Mouse (Mus musculus): ENCODE data around the gene Lgi4. TPM values are rescaled to one million over a fixed set of nuclear protein-coding genes. Genes with fewer than 3 reads are reported as not detected.

Lgi4 gene
- polyA plus RNA-seq, 1 experiment from 2014 or later, result 0.70 TPM

DNA sequence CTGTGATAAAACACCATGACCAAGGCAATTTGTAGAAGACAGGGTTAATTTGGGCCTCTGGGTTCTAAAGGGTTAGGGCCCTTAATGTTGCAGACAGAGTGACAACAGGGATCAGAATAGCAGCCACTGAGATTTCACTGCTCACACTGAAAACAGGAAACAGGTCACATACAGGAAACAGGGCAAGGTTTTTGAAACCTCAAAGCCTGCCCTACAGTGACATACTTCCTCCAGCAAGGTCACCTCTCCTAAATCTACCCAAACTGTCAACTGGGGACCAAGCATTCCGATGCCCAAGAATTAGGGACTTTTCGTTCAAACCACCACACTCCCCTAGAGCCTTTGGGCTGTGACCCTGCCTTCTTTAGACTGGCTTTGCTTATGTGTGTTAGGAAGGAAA is 30.6 kb downstream of the Lgi4 start:
- no peak overlapping the region for H3K27ac ChIP-seq (ENCODE audit: low read depth, low read length)
- no peak overlapping the region for H3K9ac ChIP-seq (ENCODE audit: low read depth, low read length)
- WGBS, result 82% methylated on average over 2 of the region's 2 CpGs
- no peaks in the 10 kb centered on the region for H3K4me1 ChIP-seq (replicated peaks; ENCODE audit: control insufficient read depth, insufficient read depth, low read length)
- no peak for TF ChIP-seq CTCF (IDR thresholded peaks at IDR 0.05; ENCODE audit: low read depth)
- no peak overlapping the region for H3K4me2 ChIP-seq (replicated peaks; ENCODE audit: low read depth)
- H3K27me3 ChIP-seq (replicated peaks; ENCODE audit: control insufficient read depth, insufficient read depth, low read length), result no peaks in the 10 kb centered on the region
- H3K4me3 ChIP-seq (ENCODE audit: low read depth, low read length), result no peak overlapping the region
- no peak for ATAC-seq
- H3K36me3 ChIP-seq (ENCODE audit: control insufficient read depth, insufficient read depth), result no peaks in the 10 kb centered on the region
- no peaks in the 10 kb centered on the region for H3K9me3 ChIP-seq (ENCODE audit: control insufficient read depth)

DNA sequence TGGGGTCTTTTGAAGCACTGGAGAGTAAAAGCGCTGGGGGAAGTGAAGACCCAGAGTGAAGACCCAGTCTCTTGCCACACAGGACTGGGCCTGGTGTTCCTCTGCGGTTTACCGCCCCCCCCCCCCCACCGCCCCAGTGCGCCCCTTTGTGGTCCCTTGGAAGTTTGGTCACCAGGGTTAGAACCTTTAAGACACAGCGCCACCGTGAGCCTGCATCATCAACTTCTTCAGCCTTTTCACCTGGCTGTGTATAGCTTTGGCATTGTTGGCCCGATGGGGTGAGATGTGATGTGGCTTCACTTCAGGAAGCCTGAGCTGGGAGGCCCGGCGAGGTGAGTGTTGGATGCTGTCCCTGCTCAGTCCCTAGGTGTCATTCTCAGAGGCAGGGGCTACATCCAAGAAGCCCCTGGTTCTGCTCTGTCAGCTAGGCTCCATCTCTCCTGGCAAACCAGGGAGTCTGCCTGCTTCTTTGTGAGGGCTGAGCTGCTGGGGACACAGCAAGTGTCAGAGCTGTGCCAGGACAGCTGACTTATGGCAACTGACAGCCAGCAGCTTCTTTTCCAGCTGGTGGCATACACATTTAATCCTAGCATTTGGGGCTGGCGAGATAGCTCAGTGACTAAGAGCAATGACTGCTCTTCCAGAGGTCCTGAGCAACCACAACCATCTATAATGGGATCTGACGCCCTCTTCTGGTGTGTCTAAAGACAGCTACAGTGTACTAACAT is 35.8 kb downstream of the Lgi4 start:
- Histone ChIP-seq H3K9ac (ENCODE audit: low read depth, low read length) (no peak overlapping the region), H3K4me3 (ENCODE audit: low read depth, low read length) (no peak overlapping the region), H3K9me3 (ENCODE audit: control insufficient read depth) (no peaks in the 10 kb centered on the region), H3K27ac (ENCODE audit: low read depth, low read length) (no peak overlapping the region), H3K27me3 (replicated peaks; ENCODE audit: control insufficient read depth, insufficient read depth, low read length) (no peaks in the 10 kb centered on the region), H3K36me3 (ENCODE audit: control insufficient read depth, insufficient read depth) (no peaks in the 10 kb centered on the region), H3K4me1 (replicated peaks; ENCODE audit: control insufficient read depth, insufficient read depth, low read length) (no peaks in the 10 kb centered on the region), H3K4me2 (replicated peaks; ENCODE audit: low read depth) (no peak overlapping the region)
- no peak; the same call in 1 of the 2 replicates for TF ChIP-seq CTCF (IDR thresholded peaks at IDR 0.05; ENCODE audit: low read depth)
- no peak for ATAC-seq
- 28% methylated on average over 12 of the region's 12 CpGs for WGBS

DNA sequence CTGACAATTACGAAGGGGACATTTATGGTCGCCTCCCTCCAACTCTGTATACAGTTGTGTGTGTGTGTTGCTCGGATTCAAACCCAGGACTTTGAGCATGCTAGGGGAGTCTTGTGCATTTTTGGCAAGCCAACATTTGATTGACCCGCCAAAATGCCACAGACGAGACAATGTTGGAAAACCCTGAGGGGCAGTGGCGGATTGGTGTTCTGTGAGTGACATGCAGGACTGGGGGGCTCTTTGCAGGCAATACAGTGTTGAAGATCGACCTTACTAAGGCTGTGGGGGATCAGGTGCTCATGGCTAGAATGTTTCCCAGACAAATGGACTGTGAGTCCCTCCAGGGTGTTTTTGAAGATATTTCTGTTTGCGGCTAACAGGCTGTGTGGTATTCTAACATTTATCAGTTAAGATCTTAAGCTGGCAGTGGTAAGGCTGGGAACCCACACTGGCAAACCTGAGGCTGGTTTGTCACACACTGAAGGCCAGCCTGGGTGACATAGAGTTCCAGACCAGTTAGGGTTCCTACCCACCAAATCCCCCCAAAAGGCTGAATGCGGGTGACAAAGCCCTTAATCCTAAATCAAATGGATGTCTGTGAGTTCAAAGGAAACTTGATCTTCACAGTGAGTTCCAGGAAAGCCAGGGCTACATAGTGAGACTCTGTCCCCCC is 37.9 kb downstream of the Lgi4 start:
- no peak for TF ChIP-seq CTCF (IDR thresholded peaks at IDR 0.05; ENCODE audit: low read depth)
- H3K4me1 ChIP-seq (replicated peaks; ENCODE audit: control insufficient read depth, insufficient read depth, low read length), result no peaks in the 10 kb centered on the region
- H3K4me3 ChIP-seq (ENCODE audit: low read depth, low read length), result no peak overlapping the region
- H3K9ac ChIP-seq (ENCODE audit: low read depth, low read length), result no peak overlapping the region
- WGBS, result 77% methylated on average over 9 of the region's 9 CpGs
- H3K4me2 ChIP-seq (replicated peaks; ENCODE audit: low read depth), result no peak overlapping the region
- H3K27ac ChIP-seq (ENCODE audit: low read depth, low read length), result no peak overlapping the region
- H3K27me3 ChIP-seq (replicated peaks; ENCODE audit: control insufficient read depth, insufficient read depth, low read length), result no peaks in the 10 kb centered on the region
- no peak for ATAC-seq
- no peaks in the 10 kb centered on the region for H3K9me3 ChIP-seq (ENCODE audit: control insufficient read depth)
- H3K36me3 ChIP-seq (ENCODE audit: control insufficient read depth, insufficient read depth), result no peaks in the 10 kb centered on the region

DNA sequence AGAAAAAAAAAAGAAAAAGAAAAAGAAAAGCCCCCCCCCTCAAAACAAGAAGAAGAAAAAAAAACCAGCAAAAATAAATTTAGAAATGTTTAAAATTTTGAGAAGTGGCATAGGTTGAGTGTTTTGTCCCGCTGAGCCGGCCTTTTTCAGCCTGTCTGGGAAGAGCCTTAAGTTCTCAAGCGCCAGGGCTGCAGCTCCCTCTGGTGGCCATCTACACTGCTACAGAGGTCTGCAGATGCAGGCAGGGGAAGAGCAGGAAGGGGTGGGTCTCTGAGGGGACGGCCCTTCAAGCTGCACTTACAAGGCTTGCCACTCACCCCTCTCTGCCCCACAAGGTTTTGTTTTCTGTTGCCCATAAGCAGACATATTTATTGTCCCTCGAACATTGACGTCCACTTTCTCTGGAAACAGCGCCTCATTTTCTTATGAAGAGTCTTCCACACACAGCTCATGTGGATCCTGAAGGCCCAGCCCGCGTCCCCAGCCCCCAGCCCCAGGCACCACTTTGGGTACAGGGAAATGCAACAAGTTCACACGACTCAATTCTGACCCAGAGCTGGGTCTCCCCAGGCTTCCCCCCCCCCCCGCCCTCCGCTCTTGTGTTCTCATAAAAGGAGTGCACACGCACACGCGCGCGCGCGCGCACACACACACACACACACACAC is 38.6 kb downstream of the Lgi4 start:
- Histone ChIP-seq H3K27ac (ENCODE audit: low read depth, low read length) (no peak overlapping the region), H3K27me3 (replicated peaks; ENCODE audit: control insufficient read depth, insufficient read depth, low read length) (no peaks in the 10 kb centered on the region), H3K36me3 (ENCODE audit: control insufficient read depth, insufficient read depth) (no peaks in the 10 kb centered on the region), H3K4me2 (replicated peaks; ENCODE audit: low read depth) (peak overlapping the region; percentile 50), H3K4me1 (replicated peaks; ENCODE audit: control insufficient read depth, insufficient read depth, low read length) (no peaks in the 10 kb centered on the region), H3K4me3 (ENCODE audit: low read depth, low read length) (no peak overlapping the region), H3K9ac (ENCODE audit: low read depth, low read length) (no peak overlapping the region), H3K9me3 (ENCODE audit: control insufficient read depth) (no peaks in the 10 kb centered on the region)
- ATAC-seq, result peak; percentile 71
- WGBS, result 44% methylated on average over 20 of the region's 20 CpGs
- peak; percentile 96 for TF ChIP-seq CTCF (IDR thresholded peaks at IDR 0.05; ENCODE audit: low read depth)

DNA sequence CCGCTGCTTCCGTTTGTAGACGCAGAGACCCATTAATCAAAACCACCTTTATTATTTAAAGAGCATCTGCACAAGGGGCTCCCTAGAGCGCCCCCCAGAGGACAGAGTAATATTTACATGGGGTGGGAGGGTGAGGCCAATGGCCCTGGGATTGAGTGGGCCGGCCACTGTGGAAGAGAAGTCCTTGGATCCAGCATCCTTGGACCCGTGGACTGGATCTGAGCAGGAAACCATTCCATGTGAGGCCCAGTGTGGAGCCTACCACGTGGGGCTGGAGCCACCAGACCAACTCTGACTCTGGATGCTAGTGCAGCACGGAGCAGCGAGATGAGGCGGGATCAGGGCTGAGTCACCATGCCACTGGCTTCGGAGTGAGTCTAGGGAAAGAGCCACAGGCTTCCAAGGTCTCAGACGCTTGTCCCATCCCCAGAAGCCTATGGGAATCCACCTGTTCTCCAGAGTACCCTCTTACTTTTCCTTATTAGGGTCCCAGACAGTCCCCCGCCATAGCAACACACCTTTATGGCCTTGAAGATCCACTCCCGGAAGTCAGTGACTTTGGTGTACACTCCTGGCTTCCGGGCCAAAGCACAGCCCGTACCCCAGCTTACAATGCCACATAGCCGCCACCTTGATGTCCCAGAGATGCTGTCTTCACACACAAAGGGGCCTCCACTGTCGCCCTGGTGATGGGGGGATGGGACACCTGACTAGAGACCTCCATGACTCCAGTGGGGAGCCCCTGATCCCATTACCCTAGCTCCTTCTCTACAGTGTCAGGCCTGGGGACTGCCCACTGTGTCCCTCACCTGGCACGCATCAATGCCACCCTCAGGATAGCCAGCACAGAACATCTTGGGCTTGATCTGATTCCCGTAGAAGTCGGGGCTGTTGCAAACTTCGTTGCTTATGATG is 39.8 kb downstream of the Lgi4 start:
- Histone ChIP-seq H3K4me3 (ENCODE audit: low read depth, low read length) (no peak overlapping the region), H3K9ac (ENCODE audit: low read depth, low read length) (no peak overlapping the region), H3K27me3 (replicated peaks; ENCODE audit: control insufficient read depth, insufficient read depth, low read length) (no peaks in the 10 kb centered on the region), H3K36me3 (ENCODE audit: control insufficient read depth, insufficient read depth) (no peaks in the 10 kb centered on the region), H3K4me1 (replicated peaks; ENCODE audit: control insufficient read depth, insufficient read depth, low read length) (no peaks in the 10 kb centered on the region), H3K9me3 (ENCODE audit: control insufficient read depth) (no peaks in the 10 kb centered on the region), H3K4me2 (replicated peaks; ENCODE audit: low read depth) (no peak overlapping the region), H3K27ac (ENCODE audit: low read depth, low read length) (no peak overlapping the region)
- no peak for ATAC-seq
- WGBS, result 75% methylated on average over 22 of the region's 22 CpGs
- TF ChIP-seq CTCF (IDR thresholded peaks at IDR 0.05; ENCODE audit: low read depth), result peak; percentile 39

Data from intestine, postnatal 0 days (tissue).